Mouse (Mus musculus): ENCODE measurements around the gene Lgr5.

DNA sequence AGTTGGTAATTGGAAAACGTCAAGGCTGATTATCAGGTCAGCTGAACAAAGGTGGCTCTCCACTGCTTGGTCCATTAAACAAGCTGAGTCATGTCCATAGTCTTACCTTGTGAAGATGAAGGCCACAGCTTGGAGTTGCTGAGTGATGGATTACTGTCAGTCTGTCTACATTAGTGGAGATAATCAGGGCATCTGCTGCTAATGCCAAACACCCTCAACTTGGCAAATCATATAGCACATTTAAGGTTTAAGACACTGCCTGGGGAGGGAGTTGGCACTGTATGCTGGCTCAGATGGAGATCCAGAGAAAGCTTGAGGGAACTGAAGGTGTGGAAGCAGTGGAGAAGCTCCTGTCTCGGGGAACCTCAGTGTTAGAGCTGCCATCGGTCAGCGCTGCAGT lies 150.3 kb downstream of the Lgr5 start:
- TF ChIP-seq CTCF (IDR thresholded peaks at IDR 0.05; ENCODE audit: low read depth, low read length) (no peak), POLR2A (IDR thresholded peaks at IDR 0.05; ENCODE audit: borderline replicate concordance, low read depth, low read length) (no peak)

Data from bone marrow macrophage, adult 2 months (primary cell).